Mouse (Mus musculus): ENCODE measurements around the gene Gm38431. TPM values are rescaled to one million over a fixed set of nuclear protein-coding genes. Genes with fewer than 3 reads are reported as not detected.

Gm38431 gene
- 2.0 and 2.3 TPM in 2 replicates for polyA plus RNA-seq (2015; fragmentation: Nextera tagmentation; extraction: Ambion mirVana)

GRCm38 (mm10) chr9:21091707-21092320 is at the start of gene Gm38431, which contains the start of gene Raver1:
TSS of gene Gm38431 (minus strand) at chr9:21091997.
TSS of gene Raver1 (minus strand) at chr9:21092008.
- peak; percentile 100 for ATAC-seq (replicated peaks; ENCODE audit: extremely low read depth, insufficient read depth, low FRiP score)
- H3K4me3 ChIP-seq (ENCODE audit: low read length): peak within 1 kb of the TSS; percentile 75
- H3K27me3 ChIP-seq (ENCODE audit: control insufficient read depth, insufficient read depth, low read length): no peaks in the 10 kb centered on the region
- no peaks in the 10 kb centered on the region for H3K9me3 ChIP-seq (replicated peaks; ENCODE audit: control insufficient read depth, low read length)
- H3K27ac ChIP-seq (ENCODE audit: low read length): peak within 1 kb of the TSS; percentile 88
- peaks cover 24% of the 10 kb centered on the region for H3K36me3 ChIP-seq (ENCODE audit: control insufficient read depth, insufficient read depth)
- peak within 1 kb of the TSS; percentile 91 for H3K4me2 ChIP-seq (ENCODE audit: low read depth, low read length)
- under 1% methylated on average over 54 of the region's 54 CpGs for WGBS
- H3K9ac ChIP-seq (ENCODE audit: low read length): peak within 1 kb of the TSS; percentile 85
- peaks cover 15% of the 10 kb centered on the region for H3K4me1 ChIP-seq (ENCODE audit: control insufficient read depth, insufficient read depth, low read length)

GRCm38 (mm10) chr9:21138386-21138785 is 46.6 kb upstream of the Gm38431 start:
- Histone ChIP-seq H3K4me1 (ENCODE audit: control insufficient read depth, insufficient read depth, low read length) (peaks cover 14% of the 10 kb centered on the region), H3K27ac (ENCODE audit: low read length) (no peak overlapping the region), H3K9ac (ENCODE audit: low read length) (no peak overlapping the region), H3K36me3 (ENCODE audit: control insufficient read depth, insufficient read depth) (peaks cover 29% of the 10 kb centered on the region), H3K4me2 (ENCODE audit: low read depth, low read length) (no peak overlapping the region), H3K27me3 (ENCODE audit: control insufficient read depth, insufficient read depth, low read length) (no peaks in the 10 kb centered on the region), H3K9me3 (replicated peaks; ENCODE audit: control insufficient read depth, low read length) (no peaks in the 10 kb centered on the region), H3K4me3 (ENCODE audit: low read length) (no peak overlapping the region)
- WGBS: 76% methylated on average over 4 of the region's 4 CpGs
- ATAC-seq (replicated peaks; ENCODE audit: extremely low read depth, insufficient read depth, low FRiP score): no peak

- H3K36me3 ChIP-seq (ENCODE audit: control insufficient read depth, insufficient read depth): peaks cover 24% of the 10 kb centered on the region
- peaks cover 14% of the 10 kb centered on the region for H3K4me1 ChIP-seq (ENCODE audit: control insufficient read depth, insufficient read depth, low read length)
- no peak overlapping the region for H3K4me3 ChIP-seq (ENCODE audit: low read length)
- no peak overlapping the region for H3K27ac ChIP-seq (ENCODE audit: low read length)
- H3K27me3 ChIP-seq (ENCODE audit: control insufficient read depth, insufficient read depth, low read length): no peaks in the 10 kb centered on the region
- H3K4me2 ChIP-seq (ENCODE audit: low read depth, low read length): no peak overlapping the region
- no peak for ATAC-seq (replicated peaks; ENCODE audit: extremely low read depth, insufficient read depth, low FRiP score)
- no peak overlapping the region for H3K9ac ChIP-seq (ENCODE audit: low read length)
- WGBS: 54% methylated on average over 3 of the region's 3 CpGs
- no peaks in the 10 kb centered on the region for H3K9me3 ChIP-seq (replicated peaks; ENCODE audit: control insufficient read depth, low read length)
These were observed 45.4 kb upstream of the Gm38431 start for GRCm38 (mm10) chr9:21137229-21137628.

GRCm38 (mm10) chr9:21136401-21136800 is 44.6 kb upstream of the Gm38431 start:
- H3K27me3 ChIP-seq (ENCODE audit: control insufficient read depth, insufficient read depth, low read length): no peaks in the 10 kb centered on the region
- ATAC-seq (replicated peaks; ENCODE audit: extremely low read depth, insufficient read depth, low FRiP score): no peak
- H3K4me1 ChIP-seq (ENCODE audit: control insufficient read depth, insufficient read depth, low read length): peaks cover 14% of the 10 kb centered on the region
- peaks cover 20% of the 10 kb centered on the region for H3K36me3 ChIP-seq (ENCODE audit: control insufficient read depth, insufficient read depth)
- no peak overlapping the region for H3K27ac ChIP-seq (ENCODE audit: low read length)
- no peak overlapping the region for H3K4me3 ChIP-seq (ENCODE audit: low read length)
- no peak overlapping the region for H3K4me2 ChIP-seq (ENCODE audit: low read depth, low read length)
- 73% methylated on average over 6 of the region's 6 CpGs for WGBS
- no peaks in the 10 kb centered on the region for H3K9me3 ChIP-seq (replicated peaks; ENCODE audit: control insufficient read depth, low read length)
- H3K9ac ChIP-seq (ENCODE audit: low read length): no peak overlapping the region

GRCm38 (mm10) chr9:21135941-21136381 is 44.2 kb upstream of the Gm38431 start:
- Histone ChIP-seq H3K36me3 (ENCODE audit: control insufficient read depth, insufficient read depth) (peaks cover 16% of the 10 kb centered on the region), H3K4me1 (ENCODE audit: control insufficient read depth, insufficient read depth, low read length) (peaks cover 14% of the 10 kb centered on the region), H3K4me2 (ENCODE audit: low read depth, low read length) (no peak overlapping the region), H3K9me3 (replicated peaks; ENCODE audit: control insufficient read depth, low read length) (no peaks in the 10 kb centered on the region), H3K4me3 (ENCODE audit: low read length) (no peak overlapping the region), H3K27ac (ENCODE audit: low read length) (no peak overlapping the region), H3K9ac (ENCODE audit: low read length) (no peak overlapping the region), H3K27me3 (ENCODE audit: control insufficient read depth, insufficient read depth, low read length) (no peaks in the 10 kb centered on the region)
- 46% methylated on average over 1 of the region's 1 CpGs for WGBS
- ATAC-seq (replicated peaks; ENCODE audit: extremely low read depth, insufficient read depth, low FRiP score): no peak

- Histone ChIP-seq H3K36me3 (ENCODE audit: control insufficient read depth, insufficient read depth) (peaks cover 11% of the 10 kb centered on the region), H3K27me3 (ENCODE audit: control insufficient read depth, insufficient read depth, low read length) (no peaks in the 10 kb centered on the region), H3K4me2 (ENCODE audit: low read depth, low read length) (no peak overlapping the region), H3K9me3 (replicated peaks; ENCODE audit: control insufficient read depth, low read length) (no peaks in the 10 kb centered on the region), H3K9ac (ENCODE audit: low read length) (no peak overlapping the region), H3K4me1 (ENCODE audit: control insufficient read depth, insufficient read depth, low read length) (peaks cover 16% of the 10 kb centered on the region), H3K27ac (ENCODE audit: low read length) (no peak overlapping the region), H3K4me3 (ENCODE audit: low read length) (no peak overlapping the region)
- no peak for ATAC-seq (replicated peaks; ENCODE audit: extremely low read depth, insufficient read depth, low FRiP score)
- 75% methylated on average over 4 of the region's 4 CpGs for WGBS
These were observed 43.6 kb upstream of the Gm38431 start for GRCm38 (mm10) chr9:21135329-21135890.

- no peak overlapping the region for H3K4me2 ChIP-seq (ENCODE audit: low read depth, low read length)
- WGBS: 52% methylated on average over 9 of the region's 9 CpGs
- no peak overlapping the region for H3K9ac ChIP-seq (ENCODE audit: low read length)
- H3K27ac ChIP-seq (ENCODE audit: low read length): peak overlapping the region; percentile 7; the same call in 1 of the 2 replicates
- H3K36me3 ChIP-seq (ENCODE audit: control insufficient read depth, insufficient read depth): peaks cover 4% of the 10 kb centered on the region
- H3K4me3 ChIP-seq (ENCODE audit: low read length): no peak overlapping the region
- no peaks in the 10 kb centered on the region for H3K9me3 ChIP-seq (replicated peaks; ENCODE audit: control insufficient read depth, low read length)
- H3K27me3 ChIP-seq (ENCODE audit: control insufficient read depth, insufficient read depth, low read length): no peaks in the 10 kb centered on the region
- ATAC-seq (replicated peaks; ENCODE audit: extremely low read depth, insufficient read depth, low FRiP score): no peak
- peaks cover 19% of the 10 kb centered on the region for H3K4me1 ChIP-seq (ENCODE audit: control insufficient read depth, insufficient read depth, low read length)
These were observed 43.0 kb upstream of the Gm38431 start for GRCm38 (mm10) chr9:21134595-21135328.

GRCm38 (mm10) chr9:21133064-21133707 is 41.4 kb upstream of the Gm38431 start:
- no peak overlapping the region for H3K4me3 ChIP-seq (ENCODE audit: low read length)
- ATAC-seq (replicated peaks; ENCODE audit: extremely low read depth, insufficient read depth, low FRiP score): no peak
- H3K36me3 ChIP-seq (ENCODE audit: control insufficient read depth, insufficient read depth): no peaks in the 10 kb centered on the region
- no peak overlapping the region for H3K4me2 ChIP-seq (ENCODE audit: low read depth, low read length)
- H3K4me1 ChIP-seq (ENCODE audit: control insufficient read depth, insufficient read depth, low read length): peaks cover 19% of the 10 kb centered on the region
- H3K27me3 ChIP-seq (ENCODE audit: control insufficient read depth, insufficient read depth, low read length): no peaks in the 10 kb centered on the region
- no peaks in the 10 kb centered on the region for H3K9me3 ChIP-seq (replicated peaks; ENCODE audit: control insufficient read depth, low read length)
- WGBS: 72% methylated on average over 9 of the region's 9 CpGs
- no peak overlapping the region for H3K27ac ChIP-seq (ENCODE audit: low read length)
- no peak overlapping the region for H3K9ac ChIP-seq (ENCODE audit: low read length)
